Mouse (Mus musculus) adrenal gland, postnatal 36 days (tissue): ENCODE measurements around the gene Ttc17. TPM values are rescaled to one million over a fixed set of nuclear protein-coding genes. Genes with fewer than 3 reads are reported as not detected.

Experiments used
- DNase-seq, 2 experiments: peaks; one replicate each; pipeline ENCODE4 v3.0.0; 2021; ENCODE audit warnings: mixed read lengths in 1 of 2
- total RNA-seq, 2 experiments: library from RNA; stranded (reverse); gene quantifications; 2 replicates each; pipeline ENCODE4 v1.2.3; 2021

Gene Ttc17
- total RNA-seq, 2 experiments from 2014 or later = 34.7 to 40.7 TPM

- no peak for DNase-seq
These were observed 109.0 kb downstream of the Ttc17 start for GRCm38 (mm10) chr2:94297467-94297866.

- peak; percentile 78 to 80 for DNase-seq
These were observed 116.0 kb downstream of the Ttc17 start for GRCm38 (mm10) chr2:94290483-94290882.

- no peak for DNase-seq
These were observed 116.8 kb downstream of the Ttc17 start for GRCm38 (mm10) chr2:94289659-94290058.

- DNase-seq = peak; percentile 28 to 30
These were observed 117.3 kb downstream of the Ttc17 start for GRCm38 (mm10) chr2:94289169-94289568.

GRCm38 (mm10) chr2:94288086-94288485 is 118.4 kb downstream of the Ttc17 start:
- DNase-seq = peak; percentile 25 to 29

- DNase-seq = peak; percentile 65 to 68
These were observed 119.1 kb downstream of the Ttc17 start for GRCm38 (mm10) chr2:94287435-94287834.

GRCm38 (mm10) chr2:94283526-94283925 is 123.0 kb downstream of the Ttc17 start:
- DNase-seq = peak; percentile 29 to 53

- DNase-seq = no peak
These were observed 126.9 kb downstream of the Ttc17 start for GRCm38 (mm10) chr2:94279596-94279995.

GRCm38 (mm10) chr2:94276103-94276502 is 130.4 kb downstream of the Ttc17 start:
- no peak for DNase-seq

GRCm38 (mm10) chr2:94275658-94276057 is 130.8 kb downstream of the Ttc17 start:
- no peak for DNase-seq

- peak; percentile 89 to 91 for DNase-seq
These were observed 133.1 kb downstream of the Ttc17 start for GRCm38 (mm10) chr2:94273154-94274021.

GRCm38 (mm10) chr2:94271176-94271575 is 135.3 kb downstream of the Ttc17 start:
- no peak for DNase-seq

- DNase-seq = no peak
These were observed 137.7 kb downstream of the Ttc17 start for GRCm38 (mm10) chr2:94268835-94269234.

- no peak for DNase-seq
These were observed 139.2 kb downstream of the Ttc17 start for GRCm38 (mm10) chr2:94267213-94267850.

- no peak for DNase-seq
These were observed 139.9 kb downstream of the Ttc17 start for GRCm38 (mm10) chr2:94266381-94267160.

- DNase-seq = peak; percentile 51 to 75
These were observed 141.0 kb downstream of the Ttc17 start for GRCm38 (mm10) chr2:94265221-94266191.

- DNase-seq = no peak
These were observed 141.8 kb downstream of the Ttc17 start for GRCm38 (mm10) chr2:94264631-94265098.

- DNase-seq = no peak
These were observed 142.5 kb downstream of the Ttc17 start for GRCm38 (mm10) chr2:94264006-94264405.

- peak in 1 of 2 experiments; percentile 36 for DNase-seq
These were observed 143.0 kb downstream of the Ttc17 start for GRCm38 (mm10) chr2:94263530-94263937.

GRCm38 (mm10) chr2:94262917-94263529 is 143.5 kb downstream of the Ttc17 start:
- no peak for DNase-seq

GRCm38 (mm10) chr2:94254102-94254501 is 152.4 kb downstream of the Ttc17 start:
- peak in 1 of 2 experiments; percentile 34 for DNase-seq
